Mouse (Mus musculus): Measurements from ENCODE around the gene Zbtb14.

- no peak for TF ChIP-seq CTCF (IDR thresholded peaks at IDR 0.05; ENCODE audit: low read depth)
- TF ChIP-seq EP300 (IDR thresholded peaks at IDR 0.05; ENCODE audit: low read depth), result no peak
Observed at GRCm38 (mm10) chr17:69398092-69398491, 15.2 kb downstream of the Zbtb14 start.
